Mouse (Mus musculus): ENCODE results near the gene Lag3. TPM values are rescaled to one million over a fixed set of nuclear protein-coding genes. Genes with fewer than 3 reads are reported as not detected.

The Lag3 gene
- polyA plus RNA-seq, 1 experiment from 2014 or later = 1.3 TPM

DNA sequence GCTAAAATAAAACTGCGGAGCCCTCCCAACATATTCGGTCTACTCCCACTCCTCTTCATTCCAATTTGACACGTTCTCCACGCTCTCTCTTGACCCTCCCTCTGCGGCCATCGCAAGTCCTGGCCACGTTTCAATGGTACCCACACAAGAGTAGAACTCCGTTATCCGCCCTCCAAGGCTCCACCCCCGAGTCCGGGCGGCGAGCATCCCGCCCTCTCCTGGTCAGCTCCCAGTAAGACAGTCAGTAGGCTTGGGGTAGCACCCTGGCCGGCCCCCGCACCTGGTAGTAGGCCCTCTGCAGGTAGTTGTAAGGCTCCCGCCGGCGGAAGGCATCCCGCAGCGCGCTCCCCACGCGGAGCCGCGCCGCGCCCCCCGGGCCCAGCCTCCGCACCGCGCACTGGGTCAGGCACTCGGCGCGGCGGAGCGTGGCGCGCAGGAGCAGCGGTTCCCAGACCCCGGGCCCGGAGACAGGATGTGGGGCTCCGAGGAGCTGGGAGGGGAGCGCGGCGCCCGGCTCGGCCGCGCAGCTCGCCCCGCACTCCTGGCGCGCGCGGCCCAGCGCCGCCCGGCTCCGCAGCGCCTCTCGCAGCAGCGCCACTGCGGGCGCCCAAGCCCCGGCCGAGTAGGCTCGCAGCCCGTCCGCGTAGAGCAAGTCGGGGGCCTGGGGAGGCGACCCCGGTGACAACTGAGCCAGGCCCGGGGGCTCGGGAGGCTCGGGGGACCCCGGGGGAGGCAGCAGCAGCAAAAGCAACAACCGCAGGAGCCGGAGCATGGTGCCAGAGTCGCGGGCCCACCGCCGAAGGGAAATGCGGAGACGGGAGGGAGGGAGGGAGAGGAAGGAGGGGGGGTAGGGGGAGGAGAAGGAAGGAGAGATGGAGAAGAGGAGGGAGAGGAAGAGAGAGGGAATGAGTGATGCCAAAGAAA, 54.3 kb downstream of the Lag3 start, which contains the start of gene P3h3:
Gene P3h3 (minus strand): TSS at position 837 of the 924 bp plus-strand sequence.
- Histone ChIP-seq H3K4me1 (ENCODE audit: control insufficient read depth, insufficient read depth, low read length) (peaks cover 8% of the 10 kb centered on the region; the same call in 1 of the 2 replicates), H3K27ac (ENCODE audit: low read length) (peak within 1 kb of the TSS; percentile 96), H3K36me3 (ENCODE audit: control insufficient read depth, insufficient read depth, low read length) (no peaks in the 10 kb centered on the region; the same call in none of the 2 replicates), H3K27me3 (ENCODE audit: control insufficient read depth, insufficient read depth, low read length) (no peaks in the 10 kb centered on the region), H3K9me3 (ENCODE audit: control insufficient read depth, low read depth, low read length) (no peaks in the 10 kb centered on the region), H3K4me2 (replicated peaks; ENCODE audit: low read depth, low read length) (peak within 1 kb of the TSS; percentile 73), H3K9ac (replicated peaks; ENCODE audit: low read depth, low read length) (peak within 1 kb of the TSS; percentile 93), H3K4me3 (ENCODE audit: low read depth, low read length) (peak within 1 kb of the TSS; percentile 66)
- peak; percentile 83 for ATAC-seq (ENCODE audit: insufficient number of reproducible peaks, insufficient read depth, low FRiP score, low read depth)
- under 1% methylated on average over 86 of the region's 86 CpGs for WGBS

DNA sequence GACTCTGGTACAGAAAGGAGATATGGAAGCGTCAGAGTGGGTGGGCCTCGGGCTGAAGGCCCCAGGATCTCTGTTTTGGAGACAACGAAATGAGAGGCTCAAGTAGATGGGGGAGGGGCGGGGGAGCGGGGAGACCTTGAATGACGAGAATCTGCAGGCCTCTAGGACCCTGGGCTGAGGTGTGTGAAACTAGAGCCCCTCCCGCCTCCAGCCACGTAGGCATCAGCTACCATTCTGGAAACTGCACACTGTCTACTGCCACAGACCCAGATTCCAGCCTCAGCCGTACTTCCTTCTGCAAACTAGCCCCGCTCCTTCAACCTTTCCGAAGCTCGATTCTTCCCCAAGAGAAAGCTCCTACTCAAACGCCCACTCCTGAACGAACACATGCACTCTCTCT, 55.2 kb downstream of the Lag3 start:
- Histone ChIP-seq H3K4me3 (ENCODE audit: low read depth, low read length) (peak overlapping the region; percentile 66), H3K36me3 (ENCODE audit: control insufficient read depth, insufficient read depth, low read length) (no peaks in the 10 kb centered on the region; the same call in none of the 2 replicates), H3K27ac (ENCODE audit: low read length) (peak overlapping the region; percentile 96), H3K4me1 (ENCODE audit: control insufficient read depth, insufficient read depth, low read length) (peaks cover 8% of the 10 kb centered on the region; the same call in 1 of the 2 replicates), H3K27me3 (ENCODE audit: control insufficient read depth, insufficient read depth, low read length) (no peaks in the 10 kb centered on the region), H3K9ac (replicated peaks; ENCODE audit: low read depth, low read length) (peak overlapping the region; percentile 93; the same call in 1 of the 2 replicates), H3K4me2 (replicated peaks; ENCODE audit: low read depth, low read length) (peak overlapping the region; percentile 73), H3K9me3 (ENCODE audit: control insufficient read depth, low read depth, low read length) (no peaks in the 10 kb centered on the region)
- WGBS = 4% methylated on average over 14 of the region's 14 CpGs
- ATAC-seq (ENCODE audit: insufficient number of reproducible peaks, insufficient read depth, low FRiP score, low read depth) = no peak

DNA sequence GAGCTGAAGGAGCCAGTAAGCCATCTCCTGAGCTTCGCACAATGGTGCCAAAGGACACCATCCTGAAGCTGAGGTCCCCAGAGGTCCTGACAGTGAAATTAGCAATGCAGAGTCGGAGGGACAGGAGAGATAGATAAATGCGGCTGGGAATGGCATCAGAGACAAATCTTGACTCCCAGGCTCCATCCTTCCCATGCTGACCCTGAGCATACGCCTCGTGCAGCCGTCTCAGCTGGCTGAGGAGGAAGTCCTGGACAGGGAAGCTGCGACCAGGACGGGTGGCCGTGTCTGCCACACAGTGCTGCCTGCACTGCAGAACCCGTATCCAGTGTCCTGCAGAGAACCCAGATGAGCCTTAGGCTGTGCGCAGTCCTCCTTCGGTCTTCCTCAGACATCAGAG, 56.9 kb downstream of the Lag3 start:
- Histone ChIP-seq H3K9ac (replicated peaks; ENCODE audit: low read depth, low read length) (no peak overlapping the region), H3K4me2 (replicated peaks; ENCODE audit: low read depth, low read length) (no peak overlapping the region), H3K36me3 (ENCODE audit: control insufficient read depth, insufficient read depth, low read length) (no peaks in the 10 kb centered on the region; the same call in none of the 2 replicates), H3K27ac (ENCODE audit: low read length) (no peak overlapping the region), H3K9me3 (ENCODE audit: control insufficient read depth, low read depth, low read length) (no peaks in the 10 kb centered on the region), H3K4me3 (ENCODE audit: low read depth, low read length) (no peak overlapping the region), H3K4me1 (ENCODE audit: control insufficient read depth, insufficient read depth, low read length) (peaks cover 4% of the 10 kb centered on the region; the same call in 1 of the 2 replicates), H3K27me3 (ENCODE audit: control insufficient read depth, insufficient read depth, low read length) (no peaks in the 10 kb centered on the region)
- 62% methylated on average over 12 of the region's 12 CpGs for WGBS
- no peak for ATAC-seq (ENCODE audit: insufficient number of reproducible peaks, insufficient read depth, low FRiP score, low read depth)

Other genes starting within 250 kb of the Lag3 start
- gene Lpcat3, start 248.7 kb downstream of the Lag3 start, polyA plus RNA-seq (2014; fragmentation: Nextera tagmentation; extraction: Ambion mirVana) = 58.6 and 60.0 TPM in 2 replicates
- gene Emg1, start 199.5 kb downstream of the Lag3 start, polyA plus RNA-seq (2014; fragmentation: Nextera tagmentation; extraction: Ambion mirVana) = 201 and 205 TPM in 2 replicates
- gene Phb2, start 199.4 kb downstream of the Lag3 start, polyA plus RNA-seq (2014; fragmentation: Nextera tagmentation; extraction: Ambion mirVana) = 290 and 305 TPM in 2 replicates
- gene Ptpn6, start 173.0 kb downstream of the Lag3 start, polyA plus RNA-seq (2014; fragmentation: Nextera tagmentation; extraction: Ambion mirVana) = 13.7 and 15.3 TPM in 2 replicates
- gene Grcc10, start 170.3 kb downstream of the Lag3 start, polyA plus RNA-seq (2014; fragmentation: Nextera tagmentation; extraction: Ambion mirVana) = 445 and 505 TPM in 2 replicates
- not detected in 2 replicates for gene Gm45234, start 155.7 kb downstream of the Lag3 start, polyA plus RNA-seq (2014; fragmentation: Nextera tagmentation; extraction: Ambion mirVana)
- gene Atn1, start 155.2 kb downstream of the Lag3 start, polyA plus RNA-seq (2014; fragmentation: Nextera tagmentation; extraction: Ambion mirVana) = 15.0 and 18.5 TPM in 2 replicates
- gene Eno2, start 142.0 kb downstream of the Lag3 start, polyA plus RNA-seq (2014; fragmentation: Nextera tagmentation; extraction: Ambion mirVana) = 9.5 and 9.7 TPM in 2 replicates
- 0.32 and 0.35 TPM in 2 replicates for gene Lrrc23, start 132.0 kb downstream of the Lag3 start, polyA plus RNA-seq (2014; fragmentation: Nextera tagmentation; extraction: Ambion mirVana)
- gene Spsb2, start 103.0 kb downstream of the Lag3 start, polyA plus RNA-seq (2014; fragmentation: Nextera tagmentation; extraction: Ambion mirVana) = 7.4 and 8.0 TPM in 2 replicates
- 844 and 872 TPM in 2 replicates for gene Tpi1, start 97.4 kb downstream of the Lag3 start, polyA plus RNA-seq (2014; fragmentation: Nextera tagmentation; extraction: Ambion mirVana)
- 121 and 123 TPM in 2 replicates for gene Usp5, start 82.2 kb downstream of the Lag3 start, polyA plus RNA-seq (2014; fragmentation: Nextera tagmentation; extraction: Ambion mirVana)
- gene Cdca3, start 82.2 kb downstream of the Lag3 start, polyA plus RNA-seq (2014; fragmentation: Nextera tagmentation; extraction: Ambion mirVana) = 151 and 163 TPM in 2 replicates
- gene Gnb3, start 71.4 kb downstream of the Lag3 start, polyA plus RNA-seq (2014; fragmentation: Nextera tagmentation; extraction: Ambion mirVana) = 1.4 and 1.5 TPM in 2 replicates
- gene P3h3, start 54.0 kb downstream of the Lag3 start, polyA plus RNA-seq (2014; fragmentation: Nextera tagmentation; extraction: Ambion mirVana) = 43.2 and 43.9 TPM in 2 replicates
- 0.91 and 1.0 TPM in 2 replicates for gene Gpr162, start 47.7 kb downstream of the Lag3 start, polyA plus RNA-seq (2014; fragmentation: Nextera tagmentation; extraction: Ambion mirVana)
- 0.28 and 0.43 TPM in 2 replicates for gene Cd4, start 23.5 kb downstream of the Lag3 start, polyA plus RNA-seq (2014; fragmentation: Nextera tagmentation; extraction: Ambion mirVana)
- gene Ptms, start 8.4 kb upstream of the Lag3 start, polyA plus RNA-seq (2014; fragmentation: Nextera tagmentation; extraction: Ambion mirVana) = 320 TPM in 2 replicates
- gene Mlf2, start 19.7 kb upstream of the Lag3 start, polyA plus RNA-seq (2014; fragmentation: Nextera tagmentation; extraction: Ambion mirVana) = 341 and 354 TPM in 2 replicates
- 139 and 141 TPM in 2 replicates for gene Cops7a, start 53.8 kb upstream of the Lag3 start, polyA plus RNA-seq (2014; fragmentation: Nextera tagmentation; extraction: Ambion mirVana)
- 4.4 and 6.0 TPM in 2 replicates for gene Pianp, start 85.0 kb upstream of the Lag3 start, polyA plus RNA-seq (2014; fragmentation: Nextera tagmentation; extraction: Ambion mirVana)
- 15.1 and 15.7 TPM in 2 replicates for gene Zfp384, start 97.4 kb upstream of the Lag3 start, polyA plus RNA-seq (2014; fragmentation: Nextera tagmentation; extraction: Ambion mirVana)
- gene Ing4, start 128.1 kb upstream of the Lag3 start, polyA plus RNA-seq (2014; fragmentation: Nextera tagmentation; extraction: Ambion mirVana) = 118 and 119 TPM in 2 replicates
- 15.8 and 18.6 TPM in 2 replicates for gene Acrbp, start 138.0 kb upstream of the Lag3 start, polyA plus RNA-seq (2014; fragmentation: Nextera tagmentation; extraction: Ambion mirVana)
- 1.2 and 2.1 TPM in 2 replicates for gene Lpar5, start 156.2 kb upstream of the Lag3 start, polyA plus RNA-seq (2014; fragmentation: Nextera tagmentation; extraction: Ambion mirVana)
- 70.9 and 78.7 TPM in 2 replicates for gene Chd4, start 184.3 kb upstream of the Lag3 start, polyA plus RNA-seq (2014; fragmentation: Nextera tagmentation; extraction: Ambion mirVana)
- gene Nop2, start 220.2 kb upstream of the Lag3 start, polyA plus RNA-seq (2014; fragmentation: Nextera tagmentation; extraction: Ambion mirVana) = 52.3 and 55.4 TPM in 2 replicates
- 7.4 and 9.2 TPM in 2 replicates for gene Iffo1, start 233.5 kb upstream of the Lag3 start, polyA plus RNA-seq (2014; fragmentation: Nextera tagmentation; extraction: Ambion mirVana)

Measured in stomach, embryonic 14.5 days (tissue).